Mouse (Mus musculus) liver, embryonic 14.5 days (tissue): ENCODE results near the gene Cdca3. TPM values are rescaled to one million over a fixed set of nuclear protein-coding genes. Genes with fewer than 3 reads are reported as not detected.
A peak's percentile ranks its signal among the peaks of the same experiment; 100 is the strongest.

ENCODE experiments used
- ATAC-seq: fragments of 200-750 bp; cut with Nextera tagmentation; 2 replicates; pipeline ENCODE4 v1.8.0; 2017; ENCODE audit warnings: moderate number of reproducible peaks, mild to moderate bottlenecking, moderate library complexity; ENCODE audit not compliant: insufficient read depth
- DNase-seq, 3 experiments: peaks; one replicate each; pipeline ENCODE4 v3.0.0-alpha.2; 2012 to 2013; ENCODE audit warnings: low read depth in 3 of 3, low spot score in 3 of 3
- H3K27ac ChIP-seq: fragments of 300-500 bp; sonication (generic); 2 replicates; pipeline ENCODE4 v1.5.1; 2014; ENCODE audit warnings: moderate library complexity, mild to moderate bottlenecking, control low read depth, inconsistent platforms
- H3K27me3 ChIP-seq: fragments of 300-500 bp; sonication (generic); 2 replicates; pipeline ENCODE4 v1.6.1; 2014; ENCODE audit warnings: mild to moderate bottlenecking, low read length, moderate library complexity; ENCODE audit not compliant: control insufficient read depth, insufficient read depth
- H3K36me3 ChIP-seq: fragments of 300-500 bp; sonication (generic); replicated peaks from 2 replicates; pipeline ENCODE4 v1.6.1; 2014; ENCODE audit warnings: low read depth; ENCODE audit not compliant: control insufficient read depth, insufficient read depth
- H3K4me1 ChIP-seq, 2 experiments: fragments of 200-500 bp in 1 of 2; fragments of 300-500 bp in 1 of 2; sonication (generic) in 1 of 2; replicated peaks; 2 replicates each; pipeline ENCODE4 v1.6.1; 2012 to 2014; ENCODE audit warnings: antibody characterized with exemption in 1 of 2, inconsistent platforms in 1 of 2, low read length in 1 of 2; ENCODE audit not compliant: control insufficient read depth in 2 of 2, insufficient read depth in 2 of 2
- H3K4me2 ChIP-seq: fragments of 300-500 bp; sonication (generic); 2 replicates; pipeline ENCODE4 v1.6.1; 2014; ENCODE audit warnings: low read depth, mild to moderate bottlenecking, control low read depth, moderate library complexity
- H3K4me3 ChIP-seq, 2 experiments: fragments of 200-500 bp in 1 of 2; fragments of 300-500 bp in 1 of 2; sonication (generic) in 1 of 2; 2 replicates each; pipeline ENCODE4 v1.5.1; 2012 to 2014; ENCODE audit warnings: low read depth in 2 of 2, low read length in 2 of 2, mild to moderate bottlenecking in 2 of 2, control low read depth in 1 of 2, inconsistent platforms in 1 of 2, moderate library complexity in 1 of 2; ENCODE audit not compliant: insufficient read depth in 1 of 2
- H3K9ac ChIP-seq: fragments of 300-500 bp; sonication (generic); replicated peaks from 2 replicates; pipeline ENCODE4 v1.6.1; 2014; ENCODE audit warnings: mild to moderate bottlenecking, control low read depth, moderate library complexity
- H3K9me3 ChIP-seq: fragments of 300-500 bp; sonication (generic); 2 replicates; pipeline ENCODE4 v1.6.1; 2016; ENCODE audit warnings: low read length, mixed read lengths; ENCODE audit not compliant: control insufficient read depth
- CTCF ChIP-seq: IDR thresholded peaks from 2 replicates; pipeline ENCODE4 v1.5.1; 2016; ENCODE audit warnings: antibody characterized with exemption, low read depth, control low read depth
- EP300 ChIP-seq: IDR thresholded peaks from 2 replicates; pipeline ENCODE4 v1.6.1; 2016; ENCODE audit warnings: antibody characterized with exemption, low read depth
- WGBS: fragments of 180-500 bp; shearing (Covaris S2); extraction: QIAGEN DNeasy Blood & Tissue Kit; methylation state at CpG from one replicate; pipeline ENCODE4 v1.1.7; 2014; ENCODE audit not compliant: insufficient replicate concordance; 5-methylcytosine and 5-hydroxymethylcytosine counted together
- polyA plus RNA-seq, 2 experiments: library from polyadenylated mRNA; depleted of rRNA in 1 of 2; stranded (reverse) in 1 of 2; unstranded in 1 of 2; fragments of >200 nt; fragmentation: Nextera tagmentation in 1 of 2; extraction: Ambion mirVana in 1 of 2; gene quantifications; 2 replicates each; pipeline versions ENCODE4 v1.2.1 to v1.2.3; 2012 to 2014

Gene Cdca3
- polyA plus RNA-seq, 2 experiments = 147 to 206 TPM

DNA sequence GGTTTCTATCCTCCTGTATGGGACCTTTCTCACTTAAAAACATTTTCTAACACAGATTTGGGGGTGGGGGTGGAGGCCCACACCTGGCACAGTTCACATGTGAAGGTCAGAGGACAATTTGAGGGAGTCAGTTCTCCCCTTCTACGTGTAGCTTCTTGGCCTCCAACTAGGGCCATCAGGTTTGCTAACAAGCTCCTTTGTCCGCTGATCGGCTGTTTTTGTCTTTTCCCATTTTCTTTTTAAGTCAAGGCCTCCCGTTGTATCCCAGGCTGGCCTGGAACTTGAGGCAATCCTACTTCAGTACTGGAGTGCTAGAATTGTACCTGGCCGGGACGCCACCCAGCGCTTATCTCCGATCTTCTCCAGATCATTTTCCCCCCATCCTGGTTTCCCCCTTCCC is 2.3 kb downstream of the Cdca3 start:
- DNase-seq (no peak), ATAC-seq (no peak)
- Histone ChIP-seq H3K9ac (no peak overlapping the region; the same call in 1 of the 2 replicates), H3K4me1 (peaks cover 6 to 9% of the 10 kb centered on the region in 2 experiments; a peak in 3 of 4 replicates), H3K36me3 (peaks cover 37% of the 10 kb centered on the region), H3K27ac (no peak overlapping the region), H3K9me3 (no peaks in the 10 kb centered on the region), H3K4me3 (peak overlapping the region in 1 of 2 experiments; percentile 81; a peak in 2 of 4 replicates), H3K4me2 (peak overlapping the region; percentile 82), H3K27me3 (no peaks in the 10 kb centered on the region)
- WGBS = 89% methylated on average over 8 of the region's 8 CpGs
- no peak for TF ChIP-seq CTCF
- no peak for TF ChIP-seq EP300

DNA sequence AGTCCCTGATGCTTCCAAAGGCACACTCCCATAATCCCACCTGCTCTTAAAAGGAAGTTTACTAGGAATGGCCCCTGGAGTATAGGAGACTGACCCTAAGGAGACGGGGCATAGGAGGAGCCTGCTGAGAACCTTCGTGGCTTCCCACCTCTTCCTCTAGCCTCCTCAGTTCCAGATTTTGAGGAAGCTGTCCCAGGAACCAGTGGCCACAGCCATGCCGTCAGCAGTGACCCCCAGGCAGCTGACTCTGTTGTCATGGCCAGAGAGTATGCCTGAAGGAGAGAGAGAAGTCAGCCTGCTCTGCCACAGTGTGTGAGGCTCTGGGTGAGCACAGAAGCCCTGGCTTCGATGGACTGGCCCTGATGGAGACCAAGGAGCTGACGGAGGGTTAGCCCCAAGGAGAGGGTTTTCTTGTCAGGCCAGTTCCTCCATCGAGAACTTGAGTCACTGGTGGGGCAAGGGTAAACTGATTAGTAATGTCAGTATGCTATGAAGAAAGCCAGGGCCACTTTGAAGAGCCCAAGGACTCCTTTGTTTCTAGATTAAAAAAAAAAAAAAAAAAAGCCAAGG is 5.2 kb downstream of the Cdca3 start:
- no peak overlapping the region for H3K4me2 ChIP-seq
- peaks cover 37% of the 10 kb centered on the region for H3K36me3 ChIP-seq
- no peak overlapping the region for H3K4me3 ChIP-seq
- H3K27ac ChIP-seq = no peak overlapping the region
- ATAC-seq = no peak
- no peak overlapping the region for H3K9ac ChIP-seq
- H3K27me3 ChIP-seq = no peaks in the 10 kb centered on the region
- WGBS = 72% methylated on average over 6 of the region's 6 CpGs
- no peak for DNase-seq
- TF ChIP-seq EP300 (no peak), CTCF (no peak)
- peaks cover 2 to 4% of the 10 kb centered on the region in 2 experiments; a peak in 3 of 4 replicates for H3K4me1 ChIP-seq
- no peaks in the 10 kb centered on the region for H3K9me3 ChIP-seq

DNA sequence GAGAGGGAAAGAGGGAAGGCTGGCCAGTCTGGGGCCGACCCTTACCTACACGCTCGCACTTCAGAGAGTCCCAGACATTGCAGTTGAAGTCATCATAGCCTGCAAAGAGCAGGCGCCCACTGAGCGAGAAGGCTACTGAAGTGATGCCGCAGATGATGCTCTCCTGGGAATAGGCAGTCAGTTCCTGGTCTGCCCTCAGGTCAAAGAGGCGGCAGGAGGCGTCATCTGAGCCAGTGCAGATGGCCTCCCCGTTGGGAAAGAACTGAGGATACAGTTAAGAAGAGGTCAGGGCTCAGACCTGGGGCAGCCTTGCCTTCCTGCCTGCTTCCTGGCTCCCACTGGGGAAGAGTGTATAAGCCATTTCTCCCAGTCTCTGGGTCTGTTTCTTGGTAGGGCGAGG is 6.2 kb downstream of the Cdca3 start:
- DNase-seq = no peak
- no peak overlapping the region for H3K9ac ChIP-seq

DNA sequence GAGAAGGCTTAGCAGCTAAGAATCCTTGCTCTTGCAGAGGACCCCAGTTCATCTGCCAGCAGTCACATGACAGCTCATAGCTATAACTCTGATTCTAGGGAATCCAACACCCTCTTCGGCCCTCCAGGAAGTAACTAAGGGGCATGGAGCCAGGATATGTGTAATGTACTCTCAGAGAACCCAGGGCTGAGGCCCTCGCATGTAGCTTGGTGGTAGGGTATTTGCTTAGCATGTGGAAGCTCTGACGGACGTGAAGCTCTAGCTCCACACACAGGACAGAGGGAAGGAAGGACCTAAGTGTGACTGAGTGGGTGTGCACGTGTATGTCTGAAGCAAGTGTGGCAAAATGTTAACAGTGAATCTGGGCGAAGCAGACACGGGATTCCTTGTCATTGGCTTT is 7.1 kb downstream of the Cdca3 start:
- peaks cover 34% of the 10 kb centered on the region for H3K36me3 ChIP-seq
- WGBS = 74% methylated on average over 7 of the region's 7 CpGs
- DNase-seq = no peak
- no peak for ATAC-seq
- H3K27me3 ChIP-seq = no peaks in the 10 kb centered on the region
- H3K27ac ChIP-seq = no peak overlapping the region
- H3K4me3 ChIP-seq = no peak overlapping the region
- no peak overlapping the region for H3K9ac ChIP-seq
- no peak overlapping the region for H3K4me2 ChIP-seq
- H3K4me1 ChIP-seq = peaks cover 0 to 1% of the 10 kb centered on the region in 2 experiments; a peak in 1 of 4 replicates
- TF ChIP-seq EP300 (no peak), CTCF (no peak)
- no peaks in the 10 kb centered on the region for H3K9me3 ChIP-seq

More for the DNA sequence above, 6.2 kb downstream of the Cdca3 start:
- Histone ChIP-seq H3K27me3 (no peaks in the 10 kb centered on the region), H3K36me3 (peaks cover 37% of the 10 kb centered on the region), H3K4me3 (no peak overlapping the region), H3K9me3 (no peaks in the 10 kb centered on the region), H3K4me1 (peaks cover 2 to 4% of the 10 kb centered on the region in 2 experiments; a peak in 3 of 4 replicates), H3K27ac (no peak overlapping the region), H3K4me2 (no peak overlapping the region)
- TF ChIP-seq CTCF (no peak), EP300 (no peak)
- WGBS = 90% methylated on average over 10 of the region's 10 CpGs
- ATAC-seq = no peak

DNA sequence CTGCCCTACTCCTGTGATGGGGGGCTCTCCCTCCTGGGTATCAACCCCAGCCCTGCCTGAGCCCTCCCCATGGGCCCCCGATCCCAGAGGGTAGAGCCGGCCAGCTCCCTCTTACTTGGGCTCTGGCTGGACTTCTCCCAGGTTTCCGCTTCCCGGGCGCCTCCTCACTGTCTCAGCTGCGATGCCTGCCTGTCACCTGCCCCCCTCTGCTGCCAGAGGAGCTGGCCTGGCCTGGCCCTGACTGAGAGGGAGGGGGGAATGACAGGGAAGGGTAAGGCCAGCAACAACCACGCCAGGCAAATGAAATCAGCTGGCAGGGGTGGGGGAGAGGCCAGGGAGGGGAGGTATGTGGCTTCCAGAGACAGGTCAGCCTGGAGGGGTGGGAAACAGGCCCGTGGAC is 10.5 kb downstream of the Cdca3 start:
- no peak for TF ChIP-seq EP300
- no peak for TF ChIP-seq CTCF
- ATAC-seq (no peak), DNase-seq (no peak)
- no peaks in the 10 kb centered on the region for H3K27me3 ChIP-seq
- no peak overlapping the region for H3K27ac ChIP-seq
- H3K9me3 ChIP-seq = no peaks in the 10 kb centered on the region
- H3K4me3 ChIP-seq = no peak overlapping the region
- H3K9ac ChIP-seq = no peak overlapping the region
- peaks cover under 1% of the 10 kb centered on the region for H3K36me3 ChIP-seq
- no peak overlapping the region for H3K4me2 ChIP-seq
- H3K4me1 ChIP-seq = no peaks in the 10 kb centered on the region; a peak in 1 of 4 replicates
- WGBS = 14% methylated on average over 8 of the region's 8 CpGs
